Mouse (Mus musculus) T-helper 17 cell (primary cell): Measurements from ENCODE around the gene Gm20388.

ENCODE experiments used
- in situ Hi-C, 2 experiments: fragments of 300-600 bp; cut with MboI, MseI; formaldehyde crosslinking; loops; 1 replicate in 1 of 2; 2 replicates in 1 of 2; pipeline ENCODE4 v1.15.1; 2025; ENCODE audit warnings: high pct_unique_total_duplicates in 2 of 2

The Gm20388 gene

DNA sequence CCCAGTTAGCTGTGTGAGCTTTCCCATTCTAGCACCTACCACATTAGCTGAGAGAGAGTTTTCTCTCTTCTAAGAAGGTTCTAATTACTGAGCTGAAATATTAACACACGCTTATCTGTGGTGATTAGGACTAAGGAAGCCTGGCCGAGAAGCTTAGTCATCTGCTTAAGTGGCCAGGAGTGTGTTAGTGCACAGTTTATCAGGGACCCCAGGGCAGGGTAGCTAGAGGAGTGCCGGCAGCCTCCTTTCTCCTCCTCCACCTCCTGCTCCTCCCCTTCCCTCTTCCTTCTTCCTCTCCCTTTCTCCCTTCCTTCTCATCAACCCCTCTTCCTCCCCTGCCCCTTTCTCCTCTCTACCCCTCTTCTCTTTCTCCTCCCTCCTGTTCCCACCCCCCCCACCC, 4339.6 kb downstream of the Gm20388 start:
- in situ Hi-C loops, result loop anchor here in 1 of 2 experiments (25.0 kb wide), 1 partner anchor 688 kb away; no protein-coding TSS in a partner anchor

DNA sequence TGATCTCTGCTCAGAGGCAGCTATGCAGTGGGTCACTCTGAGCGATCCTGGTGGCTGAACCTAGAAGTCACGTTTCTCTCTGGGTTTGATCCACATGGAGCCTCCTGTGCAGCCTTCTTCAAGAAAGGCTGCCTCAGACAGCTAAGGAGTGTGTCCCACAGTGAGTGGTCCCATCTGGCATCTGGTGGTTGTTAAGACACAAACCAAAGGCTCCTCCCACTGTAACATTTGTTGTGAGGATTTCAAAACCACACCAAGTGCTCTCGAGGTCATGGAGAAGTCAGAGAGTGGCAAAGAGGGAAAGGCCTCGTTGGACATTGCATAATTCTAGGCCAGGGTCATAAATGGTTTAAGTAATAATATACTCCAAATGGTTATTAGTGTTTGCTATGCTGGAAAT, 4340.1 kb downstream of the Gm20388 start:
- in situ Hi-C loops, result loop anchor here in 1 of 2 experiments (25.0 kb wide), 1 partner anchor 688 kb away; no protein-coding TSS in a partner anchor

GRCm38 (mm10) chr8:124252533-124252950, 4341.9 kb downstream of the Gm20388 start:
- in situ Hi-C loops, result loop anchor here in 1 of 2 experiments (25.0 kb wide), 1 partner anchor 690 kb away; no protein-coding TSS in a partner anchor

DNA sequence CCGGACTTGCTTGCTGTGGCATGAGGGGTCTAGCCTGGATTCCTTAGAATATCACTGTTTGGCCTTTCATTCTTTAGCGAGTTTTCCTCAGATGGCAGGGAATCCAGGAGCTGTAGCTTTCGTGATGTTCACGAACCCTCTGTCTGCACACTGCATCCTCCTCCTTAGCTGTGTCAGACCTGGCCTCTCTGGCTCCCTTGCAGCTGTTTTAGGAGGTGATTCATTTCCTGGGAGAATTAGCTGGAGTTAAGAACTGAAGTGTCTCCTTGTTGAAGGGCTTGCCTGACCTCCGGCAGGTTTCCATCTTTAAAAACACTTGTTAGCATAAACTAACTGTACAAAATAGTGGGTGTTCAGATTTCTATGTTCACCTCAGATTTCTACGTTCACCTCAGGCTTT, 4343.3 kb downstream of the Gm20388 start:
- in situ Hi-C loops, result loop anchor here in 1 of 2 experiments (25.0 kb wide), 1 partner anchor 692 kb away; no protein-coding TSS in a partner anchor

DNA sequence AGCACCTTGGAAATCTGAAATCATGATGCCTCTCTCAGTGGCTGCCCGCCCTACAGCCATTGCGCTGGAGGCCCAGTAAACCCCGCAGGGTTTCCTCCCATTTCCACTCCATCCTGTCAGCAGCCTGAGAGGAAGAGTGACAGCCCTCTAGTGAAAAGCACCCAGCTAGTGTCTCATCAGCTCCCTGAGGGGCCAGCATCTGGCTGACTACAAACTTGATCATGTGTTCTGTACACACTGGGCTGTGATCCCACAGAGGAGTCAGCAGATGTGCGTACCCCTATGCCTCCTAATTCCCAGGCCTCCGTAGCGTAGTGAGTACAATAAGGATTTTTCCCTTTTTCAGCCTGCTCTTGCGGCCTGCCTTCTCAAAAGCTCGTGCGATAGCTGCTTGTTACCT, 4346.2 kb downstream of the Gm20388 start:
- in situ Hi-C loops, result loop anchor here in 1 of 2 experiments (25.0 kb wide), 1 partner anchor 695 kb away; no protein-coding TSS in a partner anchor

DNA sequence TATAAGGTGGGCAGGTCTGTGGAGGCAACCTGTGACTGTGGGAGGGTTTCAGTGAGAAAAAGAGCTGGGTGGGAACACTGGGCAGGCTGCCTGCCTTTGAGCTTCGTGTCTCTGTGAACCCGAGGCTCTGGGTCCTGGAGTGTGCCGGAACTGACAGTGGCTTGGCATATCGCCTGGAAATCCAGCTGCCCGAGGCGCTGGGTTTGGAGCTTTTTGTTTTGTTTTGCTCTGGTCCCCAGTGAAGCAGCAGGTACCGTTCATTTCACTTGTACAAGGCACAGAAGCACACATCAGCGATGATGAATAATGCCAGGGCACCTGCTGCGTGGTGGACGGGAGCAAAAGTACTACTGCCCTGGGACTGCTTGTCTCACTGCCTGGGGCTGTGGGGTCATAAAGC, 4346.7 kb downstream of the Gm20388 start:
- in situ Hi-C loops, result loop anchor here in 1 of 2 experiments (25.0 kb wide), 1 partner anchor 695 kb away; no protein-coding TSS in a partner anchor

- in situ Hi-C loops, result loop anchor here in 1 of 2 experiments (25.0 kb wide), 1 partner anchor 697 kb away; no protein-coding TSS in a partner anchor
Measured at GRCm38 (mm10) chr8:124259146-124259545, 4348.5 kb downstream of the Gm20388 start.

- in situ Hi-C loops, result loop anchor here in 1 of 2 experiments (25.0 kb wide), 1 partner anchor 698 kb away; no protein-coding TSS in a partner anchor
Measured at GRCm38 (mm10) chr8:124259925-124260324, 4349.3 kb downstream of the Gm20388 start.

- in situ Hi-C loops, result loop anchor here in 1 of 2 experiments (25.0 kb wide), 1 partner anchor 698 kb away; no protein-coding TSS in a partner anchor
Measured at GRCm38 (mm10) chr8:124260371-124260770, 4349.7 kb downstream of the Gm20388 start.

- in situ Hi-C loops, result loop anchor here in 1 of 2 experiments (25.0 kb wide), 1 partner anchor 701 kb away; no protein-coding TSS in a partner anchor
Measured at GRCm38 (mm10) chr8:124263058-124263457, 4352.4 kb downstream of the Gm20388 start.

GRCm38 (mm10) chr8:124264032-124264431, 4353.4 kb downstream of the Gm20388 start:
- in situ Hi-C loops, result loop anchor here in 1 of 2 experiments (25.0 kb wide), 1 partner anchor 702 kb away; no protein-coding TSS in a partner anchor

- in situ Hi-C loops, result loop anchor here in 1 of 2 experiments (25.0 kb wide), 1 partner anchor 702 kb away; no protein-coding TSS in a partner anchor
Measured at GRCm38 (mm10) chr8:124264671-124265070, 4354.0 kb downstream of the Gm20388 start.

GRCm38 (mm10) chr8:124265130-124265529, 4354.5 kb downstream of the Gm20388 start:
- in situ Hi-C loops, result loop anchor here in 1 of 2 experiments (25.0 kb wide), 1 partner anchor 703 kb away; no protein-coding TSS in a partner anchor

GRCm38 (mm10) chr8:124265798-124266197, 4355.2 kb downstream of the Gm20388 start:
- in situ Hi-C loops, result loop anchor here in 1 of 2 experiments (25.0 kb wide), 1 partner anchor 703 kb away; no protein-coding TSS in a partner anchor

DNA sequence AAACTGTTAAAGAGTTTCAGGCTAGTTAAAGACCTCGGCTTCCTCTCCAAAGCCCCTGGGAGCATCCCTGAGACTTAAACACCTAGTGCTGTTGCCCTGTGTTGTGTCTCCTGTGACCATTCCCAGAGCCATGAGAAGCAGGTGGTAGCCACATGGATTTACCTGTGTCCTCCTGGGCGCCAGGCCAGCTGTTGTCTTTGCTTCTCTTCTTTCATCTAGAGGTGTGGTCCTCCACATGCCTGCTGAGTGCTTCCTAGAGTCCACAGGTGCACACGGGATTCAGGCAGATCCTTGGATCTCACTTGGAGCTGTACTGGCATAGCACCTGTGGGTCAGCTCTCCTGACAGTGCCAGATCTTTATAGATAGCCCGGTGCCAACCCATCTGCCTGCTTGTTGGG, 4356.6 kb downstream of the Gm20388 start:
- in situ Hi-C loops, result loop anchor here in 1 of 2 experiments (25.0 kb wide), 1 partner anchor 705 kb away; no protein-coding TSS in a partner anchor

DNA sequence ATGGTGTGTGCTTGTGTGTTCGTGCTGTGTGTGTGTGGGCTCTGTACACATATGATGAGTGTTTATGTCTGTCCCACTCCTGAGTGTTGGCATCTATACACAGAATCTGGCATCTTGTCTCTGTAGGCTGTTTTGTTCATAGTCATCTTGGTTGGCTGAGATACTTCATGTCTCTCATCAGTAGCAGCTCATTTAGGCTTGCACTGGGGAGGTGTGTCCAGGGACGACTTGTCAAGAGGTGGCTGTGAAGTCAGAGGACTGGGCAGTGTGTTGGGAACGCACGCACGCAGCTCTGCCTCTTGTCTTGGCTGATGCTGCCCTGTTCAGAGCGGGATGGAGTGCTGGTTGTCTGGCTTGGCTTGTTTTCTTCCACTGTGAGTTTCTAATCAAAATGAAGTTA, 4359.9 kb downstream of the Gm20388 start:
- in situ Hi-C loops, result loop anchor here in 1 of 2 experiments (25.0 kb wide), 1 partner anchor 708 kb away; no protein-coding TSS in a partner anchor

DNA sequence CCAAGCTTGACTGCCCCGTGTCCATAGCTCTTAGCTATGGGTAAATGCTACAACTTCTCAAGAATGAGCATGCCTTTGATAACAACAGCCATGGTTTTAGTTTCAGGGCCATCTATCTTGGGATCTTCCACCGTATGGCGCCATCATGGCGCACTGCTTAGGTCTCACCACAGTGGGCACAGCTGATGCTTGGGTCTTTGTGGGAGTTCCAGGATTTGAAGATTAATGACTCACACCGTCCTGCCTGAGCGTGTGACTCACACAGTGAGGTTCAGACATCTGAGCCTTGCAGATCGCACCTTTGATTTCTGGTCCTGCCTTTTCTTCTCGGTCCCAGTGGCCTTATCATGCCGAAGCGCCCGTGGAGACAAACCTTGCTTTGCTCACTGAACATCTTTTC, 4360.3 kb downstream of the Gm20388 start:
- in situ Hi-C loops, result loop anchor here in 1 of 2 experiments (25.0 kb wide), 1 partner anchor 709 kb away; no protein-coding TSS in a partner anchor

- in situ Hi-C loops, result loop anchor here in 1 of 2 experiments (25.0 kb wide), 1 partner anchor 709 kb away; no protein-coding TSS in a partner anchor
Measured at GRCm38 (mm10) chr8:124271518-124271917, 4360.9 kb downstream of the Gm20388 start.

- in situ Hi-C loops, result loop anchor here in 1 of 2 experiments (25.0 kb wide), 1 partner anchor 710 kb away; no protein-coding TSS in a partner anchor
Measured at GRCm38 (mm10) chr8:124272792-124273191, 4362.2 kb downstream of the Gm20388 start.

DNA sequence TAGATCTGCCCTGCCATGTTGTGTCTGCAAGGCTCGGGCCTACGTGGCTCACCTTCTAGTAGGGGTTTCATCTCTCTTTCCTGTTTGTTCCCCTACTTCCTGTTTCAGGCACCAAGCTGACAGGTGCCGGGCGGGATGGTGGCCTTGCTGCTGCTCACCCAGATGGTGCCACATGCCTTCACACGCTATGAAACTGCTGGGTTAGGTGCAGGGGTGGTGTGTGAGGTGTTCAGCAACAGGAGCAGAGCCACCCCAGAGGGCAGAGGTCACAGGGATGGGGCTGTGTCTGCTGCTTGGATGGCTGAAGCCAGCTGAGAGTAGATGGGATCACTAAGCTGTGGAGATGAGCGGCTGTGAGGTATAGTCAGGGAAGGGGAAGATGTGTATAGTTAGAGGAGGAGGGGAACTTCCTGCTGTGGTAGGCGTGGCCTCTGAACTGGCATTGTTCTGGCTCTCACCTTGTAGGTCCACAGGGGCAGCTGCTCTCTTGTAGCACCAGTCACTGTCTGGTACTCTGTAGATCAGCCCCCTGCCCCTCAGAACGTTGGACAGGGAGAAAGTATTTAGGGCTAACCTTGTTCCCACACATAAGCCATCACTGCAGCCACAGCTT, 4363.1 kb downstream of the Gm20388 start:
- in situ Hi-C loops, result loop anchor here in 1 of 2 experiments (25.0 kb wide), 1 partner anchor 711 kb away; no protein-coding TSS in a partner anchor

GRCm38 (mm10) chr8:124274441-124275120, 4363.9 kb downstream of the Gm20388 start:
- in situ Hi-C loops, result loop anchor here (5.0 to 25.0 kb wide), 2 partner anchors 37 to 712 kb away; no protein-coding TSS in a partner anchor
